Mouse (Mus musculus) brain, adult 10 weeks (tissue): Measurements from ENCODE around the gene Psmc4. TPM values are rescaled to one million over a fixed set of nuclear protein-coding genes. Genes with fewer than 3 reads are reported as not detected.

ENCODE experiments used
- polyA plus RNA-seq: library from polyadenylated mRNA; stranded (reverse); fragments of 350-450 nt; fragmentation: Illumina TruSeq; extraction: RNeasy Lipid Tissue Mini Kit (QIAGEN cat#74804); gene quantifications from one replicate; pipeline ENCODE4 v1.2.3, GENCODE M21; 2015; ENCODE audit warnings: low read depth, low replicate concordance

Gene Psmc4
- 177 TPM for polyA plus RNA-seq

GRCm38 (mm10) chr7:28049476-28050409, at the start of gene Psmc4:
Gene Psmc4 (minus strand): TSS chr7:28050101.

GRCm38 (mm10) chr7:28070531-28071298, 20.8 kb upstream of the Psmc4 start, which contains the start of gene Fcgbp:
Gene Fcgbp (plus strand): TSS chr7:28071236.

GRCm38 (mm10) chr7:28013549-28014444, 36.1 kb downstream of the Psmc4 start, which contains the start of gene Zfp850:
Gene Zfp850 (minus strand): TSS chr7:28014115.

Other genes with a start within 250 kb of the Psmc4 start
- gene Zfp626, start 242.9 kb downstream of the Psmc4 start, polyA plus RNA-seq: 7.4 TPM
- 6.5 TPM for gene Zfp59, start 211.5 kb downstream of the Psmc4 start, polyA plus RNA-seq
- gene Zfp607a, start 192.6 kb downstream of the Psmc4 start, polyA plus RNA-seq: 0.71 TPM
- gene Zfp974, start 120.6 kb downstream of the Psmc4 start, polyA plus RNA-seq: 9.4 TPM
- 14.2 TPM for gene Zfp780b, start 70.9 kb downstream of the Psmc4 start, polyA plus RNA-seq
- 4.6 TPM for gene Zfp850, start 36.0 kb downstream of the Psmc4 start, polyA plus RNA-seq
- 0.06 TPM for gene Fcgbp, start 21.1 kb upstream of the Psmc4 start, polyA plus RNA-seq
- gene 9530053A07Rik, start 79.4 kb upstream of the Psmc4 start, polyA plus RNA-seq: 0.04 TPM
- gene Fbl, start 119.6 kb upstream of the Psmc4 start, polyA plus RNA-seq: 60.8 TPM
- 17.0 TPM for gene Dyrk1b, start 129.4 kb upstream of the Psmc4 start, polyA plus RNA-seq
- gene Eid2, start 217.8 kb upstream of the Psmc4 start, polyA plus RNA-seq: 47.8 TPM
- gene Eid2b, start 227.6 kb upstream of the Psmc4 start, polyA plus RNA-seq: 25.0 TPM
- gene Selenov, start 241.1 kb upstream of the Psmc4 start, polyA plus RNA-seq: 0.74 TPM